Mouse (Mus musculus): Measurements from ENCODE around the gene Vamp5. TPM values are rescaled to one million over a fixed set of nuclear protein-coding genes. Genes with fewer than 3 reads are reported as not detected.

The Vamp5 gene
- total and polyA plus RNA-seq, 3 experiments, result 0.50 to 2.5 (median 0.90) TPM

DNA sequence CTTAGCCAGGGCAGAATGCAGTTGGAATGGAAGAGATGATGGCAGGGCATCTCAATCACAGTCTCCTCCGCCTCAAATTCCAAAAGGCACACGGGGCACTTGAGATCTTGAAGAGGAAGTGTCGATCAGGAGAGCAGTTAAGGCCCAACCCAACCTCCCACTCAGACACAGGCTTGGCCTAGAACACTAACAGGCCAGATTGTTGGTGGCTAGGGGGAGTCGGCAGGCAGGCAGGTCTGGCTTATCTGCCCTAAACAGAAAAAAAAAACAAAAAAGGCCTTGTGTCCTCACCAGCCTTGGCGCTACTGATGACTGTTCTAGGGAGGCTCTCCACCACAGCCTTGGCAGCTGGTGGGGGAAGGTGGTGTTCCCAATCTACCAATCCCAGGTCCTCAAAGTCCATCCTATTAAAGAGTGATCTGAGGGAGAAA is 19.1 kb downstream of the Vamp5 start:
- Histone ChIP-seq H3K27ac (ENCODE audit: insufficient read depth, low read depth) (no peak overlapping the region), H3K79me2 (replicated peaks; ENCODE audit: control insufficient read depth, extremely low read depth, insufficient read depth, poor library complexity, severe bottlenecking) (peaks cover 15% of the 10 kb centered on the region), H3K4me1 (ENCODE audit: control insufficient read depth in 1 of 2, insufficient read depth in 2 of 2) (peaks cover 3 to 18% of the 10 kb centered on the region in 2 experiments; a peak in 3 of 4 replicates), H3K27me3 (replicated peaks) (no peaks in the 10 kb centered on the region), H3K36me3 (replicated peaks in 1 of 2; ENCODE audit: control insufficient read depth in 1 of 2, insufficient read depth in 1 of 2, low read length in 1 of 2) (peaks cover 37 to 51% of the 10 kb centered on the region in 2 experiments), H3K9me3 (replicated peaks; ENCODE audit: low read length) (no peaks in the 10 kb centered on the region), H3K4me3 (replicated peaks in 1 of 3; ENCODE audit: low read depth in 2 of 3, low read length in 2 of 3, poor library complexity in 1 of 3) (peak overlapping the region; percentile 79 to 98 (median 97)), H3K4me2 (ENCODE audit: insufficient read depth, low read depth, poor library complexity, severe bottlenecking) (peak overlapping the region; percentile 45), H3K9ac (ENCODE audit: insufficient read depth, low read depth) (peak overlapping the region; percentile 90)
- TF ChIP-seq NRF1 (IDR thresholded peaks at IDR 0.05; ENCODE audit: low read depth, low read length) (no peak), ETS1 (conservative IDR thresholded peaks at IDR 0.05; ENCODE audit: low read depth, low read length) (no peak), CHD2 (IDR thresholded peaks at IDR 0.05; ENCODE audit: low read length) (no peak), JUN (IDR thresholded peaks at IDR 0.05; ENCODE audit: insufficient read depth, low read depth, low read length) (no peak), UBTF (IDR thresholded peaks at IDR 0.05; ENCODE audit: low read depth, low read length) (no peak), POLR2AphosphoS2 (IDR thresholded peaks at IDR 0.05; ENCODE audit: low read depth, low read length) (no peak)
- no peak for DNase-seq (ENCODE audit: extremely low read depth)
- in situ Hi-C loops (cut with MboI; ENCODE audit: low pct_ligation_motif_present, low pct_unique_long_range_greater_than_20kb, low sequenced_read_pairs), result no loop called here
- dilution Hi-C loops (cut with MboI; ENCODE audit: extremely low pct_ligation_motif_present, extremely low pct_unique_long_range_greater_than_20kb, low sequenced_read_pairs), result no loop called here

DNA sequence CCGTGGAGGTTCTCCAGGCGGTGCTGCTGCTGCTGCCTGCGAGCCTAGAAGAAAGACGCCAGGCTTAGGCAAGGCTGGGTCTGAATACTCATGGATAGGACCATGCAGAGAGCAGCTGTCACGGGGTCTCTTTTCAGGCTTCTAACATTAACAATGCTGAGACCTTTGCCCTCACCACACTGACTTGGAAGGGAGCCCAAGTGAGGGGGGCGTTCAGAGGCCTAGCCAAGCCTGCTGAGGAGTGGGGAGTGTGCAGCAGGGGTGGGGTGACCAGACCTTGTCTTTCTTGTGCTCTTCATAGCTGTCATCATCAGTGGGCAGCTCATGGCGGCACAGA is 19.7 kb downstream of the Vamp5 start:
- no peak overlapping the region for H3K9ac ChIP-seq (ENCODE audit: insufficient read depth, low read depth)
- dilution Hi-C loops (cut with MboI; ENCODE audit: extremely low pct_ligation_motif_present, extremely low pct_unique_long_range_greater_than_20kb, low sequenced_read_pairs) (no loop called here), in situ Hi-C loops (cut with MboI; ENCODE audit: low pct_ligation_motif_present, low pct_unique_long_range_greater_than_20kb, low sequenced_read_pairs) (no loop called here)
- no peaks in the 10 kb centered on the region for H3K27me3 ChIP-seq (replicated peaks)
- peaks cover 38 to 56% of the 10 kb centered on the region in 2 experiments for H3K36me3 ChIP-seq (replicated peaks in 1 of 2; ENCODE audit: control insufficient read depth in 1 of 2, insufficient read depth in 1 of 2, low read length in 1 of 2)
- no peak overlapping the region for H3K27ac ChIP-seq (ENCODE audit: insufficient read depth, low read depth)
- no peak overlapping the region for H3K4me3 ChIP-seq (replicated peaks in 1 of 3; ENCODE audit: low read depth in 2 of 3, low read length in 2 of 3, poor library complexity in 1 of 3)
- TF ChIP-seq ZKSCAN1 (IDR thresholded peaks at IDR 0.05; ENCODE audit: borderline replicate concordance, low read depth, low read length), result no peak
- TF ChIP-seq PAX5 (IDR thresholded peaks at IDR 0.05; ENCODE audit: low read length), result no peak
- TF ChIP-seq MAZ (IDR thresholded peaks at IDR 0.05; ENCODE audit: low read depth, low read length), result no peak
- no peak for TF ChIP-seq ZC3H11A (IDR thresholded peaks at IDR 0.05; ENCODE audit: low read depth, low read length)
- TF ChIP-seq E2F4 (IDR thresholded peaks at IDR 0.05; ENCODE audit: insufficient replicate concordance, low read depth, low read length), result no peak
- TF ChIP-seq TBP (conservative IDR thresholded peaks at IDR 0.05; ENCODE audit: low read depth, low read length), result no peak
- TF ChIP-seq NRF1 (IDR thresholded peaks at IDR 0.05; ENCODE audit: low read depth, low read length), result no peak
- no peak for TF ChIP-seq IRF4 (IDR thresholded peaks at IDR 0.05; ENCODE audit: low read depth, low read length)
- no peak for TF ChIP-seq ELF1 (IDR thresholded peaks at IDR 0.05; ENCODE audit: low read depth, low read length)
- peaks cover 3 to 18% of the 10 kb centered on the region in 2 experiments; a peak in 3 of 4 replicates for H3K4me1 ChIP-seq (ENCODE audit: control insufficient read depth in 1 of 2, insufficient read depth in 2 of 2)
- H3K9me3 ChIP-seq (replicated peaks; ENCODE audit: low read length), result peaks cover 2% of the 10 kb centered on the region
- no peak for DNase-seq (ENCODE audit: extremely low read depth)
- H3K79me2 ChIP-seq (replicated peaks; ENCODE audit: control insufficient read depth, extremely low read depth, insufficient read depth, poor library complexity, severe bottlenecking), result peaks cover 15% of the 10 kb centered on the region
- no peak overlapping the region for H3K4me2 ChIP-seq (ENCODE audit: insufficient read depth, low read depth, poor library complexity, severe bottlenecking)
